Mouse (Mus musculus): ENCODE data around the gene Mok. TPM values are rescaled to one million over a fixed set of nuclear protein-coding genes. Genes with fewer than 3 reads are reported as not detected.
A peak's percentile ranks its signal among the peaks of the same experiment; 100 is the strongest.

Gene Mok
- polyA plus RNA-seq, 1 experiment from 2014 or later, result 0.51 TPM

GRCm38 (mm10) chr12:110777853-110778252 lies 62.9 kb downstream of the Mok start:
- no peak for ATAC-seq
- H3K27me3 ChIP-seq (replicated peaks), result no peaks in the 10 kb centered on the region
- H3K36me3 ChIP-seq, result peaks cover 35% of the 10 kb centered on the region
- peaks cover 60% of the 10 kb centered on the region for H3K4me1 ChIP-seq
- no peak overlapping the region for H3K4me3 ChIP-seq
- H3K27ac ChIP-seq, result no peak overlapping the region
- WGBS (ENCODE audit: insufficient replicate concordance), result 63% methylated on average over 5 of the region's 5 CpGs
- no peak overlapping the region for H3K9ac ChIP-seq
- no peak overlapping the region for H3K4me2 ChIP-seq
- H3K9me3 ChIP-seq (replicated peaks), result no peaks in the 10 kb centered on the region

GRCm38 (mm10) chr12:110775628-110776426 lies 64.9 kb downstream of the Mok start:
- H3K27ac ChIP-seq, result peak overlapping the region; percentile 29; the same call in 1 of the 2 replicates
- H3K9me3 ChIP-seq (replicated peaks), result no peaks in the 10 kb centered on the region
- H3K4me2 ChIP-seq, result 0 out of 2 replicates have a peak overlapping the region, but pooled peaks have one; percentile 21
- H3K9ac ChIP-seq, result no peak overlapping the region
- peaks cover 26% of the 10 kb centered on the region for H3K36me3 ChIP-seq
- peaks cover 59% of the 10 kb centered on the region for H3K4me1 ChIP-seq
- no peaks in the 10 kb centered on the region for H3K27me3 ChIP-seq (replicated peaks)
- no peak overlapping the region for H3K4me3 ChIP-seq
- peak; percentile 61 for ATAC-seq
- WGBS (ENCODE audit: insufficient replicate concordance), result 53% methylated on average over 5 of the region's 5 CpGs

GRCm38 (mm10) chr12:110771961-110772360 lies 68.8 kb downstream of the Mok start:
- Histone ChIP-seq H3K4me2 (no peak overlapping the region), H3K27ac (no peak overlapping the region), H3K4me3 (no peak overlapping the region), H3K4me1 (peaks cover 66% of the 10 kb centered on the region), H3K27me3 (replicated peaks) (no peaks in the 10 kb centered on the region), H3K9me3 (replicated peaks) (no peaks in the 10 kb centered on the region), H3K9ac (no peak overlapping the region), H3K36me3 (peaks cover 9% of the 10 kb centered on the region)
- WGBS (ENCODE audit: insufficient replicate concordance), result 88% methylated on average over 6 of the region's 6 CpGs
- ATAC-seq, result no peak

DNA sequence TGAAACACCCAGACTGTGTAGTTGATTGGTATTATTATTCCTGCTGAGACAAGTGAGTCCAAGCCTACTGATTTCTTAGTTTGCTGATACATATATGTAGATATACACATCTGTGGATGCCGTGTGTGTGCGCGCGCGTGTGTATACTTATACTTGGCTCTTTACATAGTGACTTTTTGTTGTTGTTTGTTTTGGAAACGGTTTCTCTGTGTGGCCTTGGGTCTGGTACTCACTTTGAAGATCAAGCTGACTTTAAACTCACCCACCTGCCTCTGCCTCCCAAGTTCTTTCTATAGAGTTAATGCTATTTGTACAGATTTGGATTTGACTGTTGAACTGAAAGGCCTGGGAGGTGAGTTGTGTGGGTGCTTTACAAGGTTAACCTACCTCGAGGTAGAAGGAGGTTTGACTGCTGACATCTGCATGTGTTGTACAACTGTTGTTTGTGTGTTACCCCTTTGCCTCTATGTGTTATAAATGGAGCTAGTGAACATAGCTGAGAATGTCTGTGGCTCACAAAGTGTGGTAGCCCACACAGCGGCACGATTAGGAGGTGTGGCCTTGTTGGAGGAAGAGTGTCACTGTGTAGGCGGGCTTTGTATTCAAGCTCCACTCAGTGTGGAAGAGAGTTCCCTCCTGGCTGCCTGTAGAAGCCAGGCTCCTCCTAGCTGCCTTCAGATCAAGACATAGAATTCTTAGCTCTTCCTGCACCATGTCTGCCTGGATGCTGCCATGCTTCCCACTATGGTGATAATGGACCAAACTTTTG lies 70.1 kb downstream of the Mok start:
- Histone ChIP-seq H3K4me2 (no peak overlapping the region), H3K9ac (no peak overlapping the region), H3K27me3 (replicated peaks) (no peaks in the 10 kb centered on the region), H3K4me3 (no peak overlapping the region), H3K36me3 (peaks cover 9% of the 10 kb centered on the region), H3K9me3 (replicated peaks) (no peaks in the 10 kb centered on the region), H3K27ac (no peak overlapping the region), H3K4me1 (peaks cover 56% of the 10 kb centered on the region)
- WGBS (ENCODE audit: insufficient replicate concordance), result 70% methylated on average over 10 of the region's 10 CpGs
- peak; percentile 56 for ATAC-seq

DNA sequence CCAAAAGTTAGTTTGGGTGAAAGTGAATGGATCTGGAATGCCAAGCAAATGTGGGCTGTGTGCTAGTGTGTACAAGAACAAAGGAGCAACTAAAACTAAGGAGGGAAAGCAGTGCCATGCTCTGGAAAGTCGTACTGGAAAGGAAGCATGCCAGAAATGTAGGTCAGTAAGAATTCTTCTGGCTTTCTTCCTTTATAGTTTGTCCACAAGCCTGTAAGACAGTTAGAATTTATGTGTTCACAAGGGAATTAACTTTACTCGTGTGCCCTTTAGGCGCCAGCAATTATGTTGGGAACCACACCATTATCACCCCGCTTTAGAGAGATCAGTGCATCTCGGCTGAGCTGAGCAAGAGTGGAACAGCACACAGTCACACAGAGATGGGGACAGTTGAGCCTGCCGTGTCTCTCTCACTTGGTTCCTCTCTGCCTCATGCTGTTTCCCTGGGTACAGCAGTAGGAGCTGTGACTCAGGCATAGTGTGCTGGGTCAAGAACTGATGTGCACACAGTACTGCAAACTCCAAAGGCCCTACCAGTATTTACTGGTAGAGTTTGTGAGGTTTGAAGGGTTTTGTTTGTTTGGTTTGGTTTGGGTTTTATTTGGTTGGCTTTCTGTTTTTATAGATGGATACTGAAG lies 71.0 kb downstream of the Mok start:
- H3K27ac ChIP-seq, result no peak overlapping the region

DNA sequence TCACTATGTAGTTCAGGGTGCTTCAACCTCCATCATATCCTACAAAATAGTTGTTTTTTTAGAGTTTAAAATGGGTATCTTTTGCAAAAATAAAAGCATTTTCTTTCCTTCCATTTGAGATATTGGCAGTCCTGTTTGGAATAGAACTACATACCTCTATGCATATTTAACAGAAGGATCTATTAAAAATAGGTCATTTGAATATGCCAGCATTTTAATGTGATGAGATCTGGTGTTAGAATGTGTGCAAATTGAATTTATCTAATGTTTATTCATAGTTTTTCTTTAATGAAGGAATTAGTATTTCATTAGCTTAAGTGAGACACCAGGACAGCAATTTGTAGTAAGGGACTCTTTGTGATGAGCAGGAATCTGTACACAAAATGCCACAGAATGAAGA lies 72.2 kb downstream of the Mok start:
- Histone ChIP-seq H3K9me3 (replicated peaks) (no peaks in the 10 kb centered on the region), H3K4me3 (no peak overlapping the region), H3K36me3 (peaks cover 9% of the 10 kb centered on the region), H3K4me1 (peaks cover 54% of the 10 kb centered on the region), H3K4me2 (no peak overlapping the region), H3K9ac (no peak overlapping the region), H3K27me3 (replicated peaks) (no peaks in the 10 kb centered on the region), H3K27ac (no peak overlapping the region)
- ATAC-seq, result no peak

More for the DNA sequence above, 71.0 kb downstream of the Mok start:
- H3K4me1 ChIP-seq, result peaks cover 50% of the 10 kb centered on the region
- no peak overlapping the region for H3K9ac ChIP-seq
- H3K4me3 ChIP-seq, result no peak overlapping the region
- no peak overlapping the region for H3K4me2 ChIP-seq
- 59% methylated on average over 6 of the region's 6 CpGs for WGBS (ENCODE audit: insufficient replicate concordance)
- peaks cover 12% of the 10 kb centered on the region for H3K36me3 ChIP-seq
- H3K9me3 ChIP-seq (replicated peaks), result no peaks in the 10 kb centered on the region
- no peak for ATAC-seq
- H3K27me3 ChIP-seq (replicated peaks), result no peaks in the 10 kb centered on the region

- Histone ChIP-seq H3K27me3 (replicated peaks) (no peaks in the 10 kb centered on the region), H3K9me3 (replicated peaks) (no peaks in the 10 kb centered on the region), H3K9ac (no peak overlapping the region), H3K4me3 (no peak overlapping the region), H3K4me2 (no peak overlapping the region), H3K4me1 (peaks cover 33% of the 10 kb centered on the region), H3K27ac (no peak overlapping the region), H3K36me3 (peaks cover 3% of the 10 kb centered on the region; the same call in 1 of the 2 replicates)
- 37% methylated on average over 5 of the region's 5 CpGs for WGBS (ENCODE audit: insufficient replicate concordance)
- ATAC-seq, result no peak
These were observed 76.2 kb downstream of the Mok start for GRCm38 (mm10) chr12:110764531-110764930.

DNA sequence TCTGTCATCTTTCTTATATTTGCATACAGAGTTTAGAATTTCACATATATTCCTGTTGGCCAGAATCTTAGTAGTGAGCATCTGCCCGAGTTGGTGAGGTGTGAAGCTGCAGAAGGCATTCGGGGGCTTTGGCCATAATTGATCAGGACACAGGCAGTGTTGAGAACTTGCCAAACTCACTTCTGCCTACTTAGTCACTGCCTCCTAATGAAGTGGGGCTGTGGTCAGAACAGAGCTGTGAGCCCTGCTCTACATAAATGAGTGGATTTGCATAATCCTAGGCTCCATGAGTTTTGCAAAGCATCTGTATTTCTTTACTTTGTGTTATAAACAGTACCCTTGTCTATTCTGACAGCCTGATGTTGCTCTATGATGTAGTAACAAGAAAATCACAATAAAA lies 78.4 kb downstream of the Mok start:
- no peak overlapping the region for H3K4me2 ChIP-seq
- H3K36me3 ChIP-seq, result peaks cover 3% of the 10 kb centered on the region; the same call in 1 of the 2 replicates
- WGBS (ENCODE audit: insufficient replicate concordance), result 74% methylated on average over 2 of the region's 2 CpGs
- H3K27me3 ChIP-seq (replicated peaks), result no peaks in the 10 kb centered on the region
- no peak overlapping the region for H3K27ac ChIP-seq
- H3K9ac ChIP-seq, result no peak overlapping the region
- no peak overlapping the region for H3K4me3 ChIP-seq
- ATAC-seq, result no peak
- H3K9me3 ChIP-seq (replicated peaks), result no peaks in the 10 kb centered on the region
- H3K4me1 ChIP-seq, result peaks cover 29% of the 10 kb centered on the region

- Histone ChIP-seq H3K4me2 (no peak overlapping the region), H3K9ac (no peak overlapping the region), H3K4me3 (no peak overlapping the region), H3K4me1 (peaks cover 37% of the 10 kb centered on the region), H3K27me3 (replicated peaks) (no peaks in the 10 kb centered on the region), H3K9me3 (replicated peaks) (0 out of 2 replicates have a peak, but pooled peaks cover 5% of the 10 kb centered on the region), H3K27ac (no peak overlapping the region), H3K36me3 (peaks cover 17% of the 10 kb centered on the region)
- ATAC-seq, result no peak
- WGBS (ENCODE audit: insufficient replicate concordance), result 83% methylated on average over 8 of the region's 8 CpGs
These were observed 81.8 kb downstream of the Mok start for GRCm38 (mm10) chr12:110758932-110759331.

Other genes with a start within 250 kb of the Mok start
- 20.5 and 23.0 TPM in 2 replicates for gene Dync1h1, start 239.5 kb downstream of the Mok start, polyA plus RNA-seq (2016; fragmentation: Nextera tagmentation; extraction: Ambion mirVana)
- gene 1700001K19Rik, start 158.3 kb downstream of the Mok start, polyA plus RNA-seq (2016; fragmentation: Nextera tagmentation; extraction: Ambion mirVana), result not detected in 2 replicates
- gene Hsp90aa1, start 138.2 kb downstream of the Mok start, polyA plus RNA-seq (2016; fragmentation: Nextera tagmentation; extraction: Ambion mirVana), result 1,099 and 1,203 TPM in 2 replicates
- gene Wdr20, start 103.0 kb downstream of the Mok start, polyA plus RNA-seq (2016; fragmentation: Nextera tagmentation; extraction: Ambion mirVana), result 14.2 and 16.0 TPM in 2 replicates
- 3.2 and 4.0 TPM in 2 replicates for gene Zfp839, start 9.3 kb upstream of the Mok start, polyA plus RNA-seq (2016; fragmentation: Nextera tagmentation; extraction: Ambion mirVana)
- 99.0 and 103 TPM in 2 replicates for gene Cinp, start 48.2 kb upstream of the Mok start, polyA plus RNA-seq (2016; fragmentation: Nextera tagmentation; extraction: Ambion mirVana)
- gene Tecpr2, start 48.3 kb upstream of the Mok start, polyA plus RNA-seq (2016; fragmentation: Nextera tagmentation; extraction: Ambion mirVana), result 3.4 and 3.6 TPM in 2 replicates
- gene Ankrd9, start 138.1 kb upstream of the Mok start, polyA plus RNA-seq (2016; fragmentation: Nextera tagmentation; extraction: Ambion mirVana), result 62.2 TPM in 2 replicates
- gene Rcor1, start 198.4 kb upstream of the Mok start, polyA plus RNA-seq (2016; fragmentation: Nextera tagmentation; extraction: Ambion mirVana), result 8.5 and 10.4 TPM in 2 replicates

Data from liver, embryonic 12.5 days (tissue).